Mouse (Mus musculus) neural tube, embryonic 14.5 days (tissue): Measurements from ENCODE around the gene Xbp1. TPM values are rescaled to one million over a fixed set of nuclear protein-coding genes. Genes with fewer than 3 reads are reported as not detected.

ENCODE experiments used
- ATAC-seq: fragments of 200-750 bp; cut with Nextera tagmentation; 2 replicates; pipeline ENCODE4 v1.8.0; 2017; ENCODE audit warnings: low read depth, mild to moderate bottlenecking, moderate TSS enrichment, moderate library complexity
- H3K27ac ChIP-seq: fragments of 300-500 bp; sonication (generic); 2 replicates; pipeline ENCODE4 v1.5.1; 2014; ENCODE audit warnings: low read depth, mild to moderate bottlenecking, control low read depth, low read length, moderate library complexity, mixed read lengths
- H3K27me3 ChIP-seq: fragments of 300-500 bp; sonication (generic); 2 replicates; pipeline ENCODE4 v1.6.1; 2014; ENCODE audit warnings: low read length; ENCODE audit not compliant: control insufficient read depth, insufficient read depth
- H3K36me3 ChIP-seq: fragments of 300-500 bp; sonication (generic); 2 replicates; pipeline ENCODE4 v1.6.1; 2014; ENCODE audit warnings: low read length, mixed read lengths; ENCODE audit not compliant: control insufficient read depth, insufficient read depth
- H3K4me1 ChIP-seq: fragments of 300-500 bp; sonication (generic); 2 replicates; pipeline ENCODE4 v1.6.1; 2014; ENCODE audit warnings: low read length; ENCODE audit not compliant: control insufficient read depth, insufficient read depth
- H3K4me2 ChIP-seq: fragments of 300-500 bp; sonication (generic); 2 replicates; pipeline ENCODE4 v1.6.1; 2014; ENCODE audit warnings: mild to moderate bottlenecking, low read depth, low read length, control low read depth
- H3K4me3 ChIP-seq: fragments of 300-500 bp; sonication (generic); 2 replicates; pipeline ENCODE4 v1.5.1; 2014; ENCODE audit warnings: low read depth, low read length, control low read depth, mixed read lengths
- H3K9ac ChIP-seq: fragments of 300-500 bp; sonication (generic); replicated peaks from 2 replicates; pipeline ENCODE4 v1.6.1; 2014; ENCODE audit warnings: low read depth, mild to moderate bottlenecking, control low read depth, low read length, mixed read lengths
- H3K9me3 ChIP-seq: fragments of 300-500 bp; sonication (generic); 2 replicates; pipeline ENCODE4 v1.6.1; 2016; ENCODE audit warnings: low read length; ENCODE audit not compliant: control insufficient read depth
- WGBS: fragments of 180-500 bp; shearing (Covaris S2); extraction: QIAGEN DNeasy Blood & Tissue Kit; methylation state at CpG from one replicate; pipeline ENCODE4 v1.1.7; 2014; 5-methylcytosine and 5-hydroxymethylcytosine counted together
- polyA plus RNA-seq: library from polyadenylated mRNA; unstranded; fragments of >200 nt; fragmentation: Nextera tagmentation; extraction: Ambion mirVana; gene quantifications from 2 replicates; pipeline ENCODE4 v1.2.1, GENCODE M21; 2014

The Xbp1 gene
- polyA plus RNA-seq, 1 experiment from 2014 or later: 131 TPM

DNA sequence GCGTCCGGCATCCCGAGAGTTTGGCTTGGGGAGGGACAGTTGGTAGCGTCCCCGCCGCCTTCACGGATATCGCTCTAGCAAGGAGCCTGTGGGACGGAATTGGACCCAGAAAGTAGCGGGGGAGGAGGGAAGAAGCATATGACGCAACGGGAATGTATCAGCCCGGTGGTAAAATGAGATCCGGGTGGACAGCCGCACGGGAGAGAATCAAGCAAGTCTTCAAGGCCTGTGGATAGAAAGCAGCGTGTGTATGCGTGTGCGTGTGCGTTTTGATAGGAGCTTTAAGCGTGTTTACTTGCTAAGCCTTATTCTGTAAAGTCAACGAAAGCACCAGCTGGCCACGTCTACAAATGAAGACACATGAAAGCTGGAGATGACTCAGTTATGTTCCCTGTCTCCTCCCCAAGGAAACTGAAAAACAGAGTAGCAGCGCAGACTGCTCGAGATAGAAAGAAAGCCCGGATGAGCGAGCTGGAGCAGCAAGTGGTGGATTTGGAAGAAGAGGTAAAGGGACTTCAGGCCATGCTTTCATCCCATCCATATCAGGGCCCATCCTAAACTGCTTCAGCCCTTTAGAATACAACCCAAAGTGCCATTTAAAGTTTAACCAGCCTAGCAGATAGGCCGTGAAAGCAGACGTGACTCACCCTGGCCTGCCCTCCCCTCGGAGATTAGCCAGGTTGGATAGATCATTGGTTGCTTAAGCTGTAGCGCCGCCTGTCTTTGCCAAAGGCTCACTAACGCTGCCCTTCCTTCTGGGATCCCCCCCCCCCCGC lies 1.2 kb downstream of the Xbp1 start:
- Histone ChIP-seq H3K9ac (peak overlapping the region; percentile 99), H3K36me3 (peaks cover 38% of the 10 kb centered on the region), H3K27me3 (no peaks in the 10 kb centered on the region), H3K4me3 (peak overlapping the region; percentile 98), H3K4me1 (peaks cover 23% of the 10 kb centered on the region), H3K27ac (peak overlapping the region; percentile 91), H3K9me3 (no peaks in the 10 kb centered on the region), H3K4me2 (peak overlapping the region; percentile 73)
- under 1% methylated on average over 34 of the region's 34 CpGs for WGBS
- ATAC-seq: peak; percentile 15

DNA sequence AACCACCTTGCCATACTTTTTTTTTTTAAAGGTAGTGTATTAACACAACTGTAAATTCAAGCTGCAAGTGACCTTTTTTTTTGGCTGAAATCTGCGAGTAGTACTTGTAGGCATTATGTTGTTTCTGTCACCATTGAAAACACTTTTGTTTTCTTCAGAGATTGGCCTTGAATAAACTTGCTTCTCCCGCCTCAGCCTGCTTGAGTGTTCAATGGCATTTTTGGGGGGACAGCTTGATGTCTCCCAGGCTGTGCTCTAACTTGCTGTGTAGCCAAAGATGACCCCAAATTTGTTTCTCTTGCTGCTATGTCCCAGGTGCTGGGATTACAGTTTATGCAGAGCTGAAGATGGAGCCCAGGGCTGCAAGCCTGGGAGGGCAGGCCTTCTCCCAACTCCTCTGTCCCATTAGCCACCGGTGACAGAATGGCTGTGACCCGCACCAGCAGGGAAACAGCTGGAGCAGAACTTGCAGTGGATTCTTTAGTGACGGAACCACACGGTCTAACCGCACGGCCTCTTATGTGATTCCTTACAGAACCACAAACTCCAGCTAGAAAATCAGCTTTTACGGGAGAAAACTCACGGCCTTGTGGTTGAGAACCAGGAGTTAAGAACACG lies 2.4 kb downstream of the Xbp1 start:
- Histone ChIP-seq H3K36me3 (peaks cover 40% of the 10 kb centered on the region), H3K27me3 (no peaks in the 10 kb centered on the region), H3K4me1 (peaks cover 23% of the 10 kb centered on the region), H3K9ac (no peak overlapping the region), H3K4me2 (peak overlapping the region; percentile 73), H3K27ac (no peak overlapping the region), H3K9me3 (no peaks in the 10 kb centered on the region), H3K4me3 (no peak overlapping the region)
- 92% methylated on average over 11 of the region's 11 CpGs for WGBS
- ATAC-seq: no peak

DNA sequence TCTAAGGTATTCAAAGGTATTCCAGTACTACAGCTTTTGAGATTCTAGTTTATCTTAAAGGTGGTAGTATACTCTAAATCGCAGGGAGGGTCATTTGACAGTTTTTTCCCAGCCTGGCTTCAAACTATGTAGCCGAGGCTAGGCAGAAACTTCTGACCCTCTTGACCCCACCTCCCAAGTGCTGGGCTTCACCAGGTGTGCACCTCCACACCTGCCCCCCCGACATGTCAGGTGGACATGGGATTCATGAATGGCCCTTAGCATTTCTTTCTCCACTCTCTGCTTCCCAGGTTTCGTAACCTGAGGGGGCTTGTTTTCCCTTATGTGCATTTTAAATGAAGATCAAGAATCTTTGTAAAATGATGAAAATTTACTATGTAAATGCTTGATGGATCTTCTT lies 5.0 kb downstream of the Xbp1 start:
- Histone ChIP-seq H3K4me2 (no peak overlapping the region), H3K9ac (no peak overlapping the region), H3K27ac (no peak overlapping the region), H3K9me3 (no peaks in the 10 kb centered on the region), H3K36me3 (peaks cover 51% of the 10 kb centered on the region), H3K4me1 (peaks cover 19% of the 10 kb centered on the region), H3K4me3 (no peak overlapping the region), H3K27me3 (no peaks in the 10 kb centered on the region)
- ATAC-seq: no peak
- WGBS: 94% methylated on average over 4 of the region's 4 CpGs

DNA sequence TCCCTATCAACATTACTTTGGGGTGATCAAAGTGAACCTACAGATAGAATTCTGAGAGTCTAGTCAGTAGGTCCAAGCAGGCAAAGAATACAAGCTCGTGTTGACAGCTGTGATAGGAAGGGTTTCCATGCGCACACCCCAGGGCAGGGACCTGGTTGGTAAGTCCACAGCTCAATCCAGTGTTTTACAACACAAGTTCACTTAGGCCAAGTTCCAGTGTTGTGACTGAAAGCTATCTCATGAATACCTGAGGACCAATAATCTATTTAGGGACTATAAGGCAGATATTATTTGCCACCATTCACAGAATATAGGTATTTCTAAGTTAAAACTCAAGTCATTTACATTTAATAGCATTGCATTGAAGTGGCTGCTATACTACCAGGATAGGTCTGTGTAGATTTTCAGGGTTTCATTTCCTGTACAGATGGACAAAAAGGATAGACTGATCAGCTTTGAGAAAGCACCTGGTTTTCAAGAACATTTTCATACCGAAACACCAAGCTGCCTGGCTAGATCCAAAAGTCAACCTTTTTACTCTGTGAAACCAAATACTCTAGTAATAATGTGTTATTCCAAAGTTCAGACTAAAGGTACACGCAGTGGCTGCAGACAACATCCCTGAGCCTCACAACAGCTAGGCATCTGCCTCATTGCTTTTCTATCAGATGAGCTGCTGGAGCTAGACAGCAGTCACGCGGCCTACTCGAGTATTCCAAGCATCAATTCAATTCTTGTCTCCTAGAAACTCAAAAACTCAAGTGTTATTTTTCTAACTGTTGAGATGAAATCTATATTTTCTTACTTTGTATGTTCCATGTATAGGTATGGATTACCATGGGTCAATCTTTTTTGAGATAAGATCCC lies 6.3 kb downstream of the Xbp1 start:
- WGBS: 92% methylated on average over 7 of the region's 7 CpGs
- H3K36me3 ChIP-seq: peaks cover 59% of the 10 kb centered on the region

DNA sequence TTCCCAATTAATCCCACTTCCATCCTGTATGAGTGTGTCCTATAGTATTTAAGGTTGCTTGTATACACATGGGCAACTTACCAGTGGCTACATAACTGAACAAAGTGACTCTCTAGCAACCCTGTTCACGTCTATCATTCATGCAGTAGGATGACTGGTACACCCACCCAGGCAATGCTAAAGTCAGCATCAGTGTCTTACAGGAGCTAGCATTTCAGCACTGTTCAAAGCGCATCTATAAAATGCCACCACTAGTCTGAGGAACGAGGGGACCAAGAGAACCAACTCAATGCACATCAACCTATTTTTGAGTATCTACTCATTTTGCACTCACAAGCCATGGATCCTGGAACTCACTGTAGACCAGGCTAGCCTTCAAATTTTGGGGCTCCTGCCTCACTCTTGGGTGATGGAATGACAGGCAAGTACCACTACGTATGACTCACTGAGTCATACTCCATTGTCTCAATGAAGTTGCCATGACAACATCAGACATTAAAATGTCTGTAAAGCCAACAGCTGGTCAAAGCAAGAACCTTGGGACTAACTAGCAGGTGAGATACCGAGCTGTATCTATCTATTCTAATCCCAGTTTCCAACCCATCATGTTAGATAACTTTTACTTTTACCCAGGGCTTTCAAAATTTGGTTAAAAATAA lies 7.5 kb downstream of the Xbp1 start:
- Histone ChIP-seq H3K27me3 (no peaks in the 10 kb centered on the region), H3K4me3 (no peak overlapping the region), H3K27ac (no peak overlapping the region), H3K4me2 (no peak overlapping the region), H3K4me1 (peaks cover 6% of the 10 kb centered on the region), H3K36me3 (peaks cover 67% of the 10 kb centered on the region), H3K9me3 (no peaks in the 10 kb centered on the region), H3K9ac (no peak overlapping the region)
- ATAC-seq: no peak
- WGBS: 77% methylated on average over 5 of the region's 5 CpGs

More for the DNA sequence above, 6.3 kb downstream of the Xbp1 start:
- peaks cover 17% of the 10 kb centered on the region for H3K4me1 ChIP-seq
- H3K27ac ChIP-seq: no peak overlapping the region
- no peak overlapping the region for H3K4me2 ChIP-seq
- ATAC-seq: no peak
- H3K9ac ChIP-seq: no peak overlapping the region
- H3K27me3 ChIP-seq: no peaks in the 10 kb centered on the region
- H3K9me3 ChIP-seq: no peaks in the 10 kb centered on the region
- no peak overlapping the region for H3K4me3 ChIP-seq

DNA sequence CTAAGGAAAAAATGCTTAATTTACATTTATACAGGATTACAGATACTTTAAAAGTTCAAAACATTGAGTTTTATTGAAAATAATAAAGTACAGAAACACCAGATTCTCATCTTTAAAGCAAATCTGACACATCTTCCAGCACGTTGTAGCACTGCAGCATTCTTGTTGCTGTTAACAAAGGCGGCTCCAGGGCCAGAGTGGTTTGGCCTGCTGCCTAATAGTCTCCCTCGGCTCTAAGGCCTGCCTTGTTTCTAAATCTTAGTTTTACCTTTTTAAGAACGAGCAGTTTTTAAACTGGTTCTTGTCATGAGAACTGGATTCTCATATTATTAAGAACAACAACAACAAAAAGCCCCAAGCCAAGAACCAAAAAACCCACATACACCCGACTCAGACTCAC lies 8.4 kb downstream of the Xbp1 start:
- H3K36me3 ChIP-seq: peaks cover 67% of the 10 kb centered on the region
- no peak overlapping the region for H3K9ac ChIP-seq
- no peak overlapping the region for H3K4me3 ChIP-seq
- no peak overlapping the region for H3K27ac ChIP-seq
- no peak for ATAC-seq
- H3K4me2 ChIP-seq: no peak overlapping the region
- H3K4me1 ChIP-seq: no peaks in the 10 kb centered on the region; the same call in 1 of the 2 replicates
- WGBS: 74% methylated on average over 5 of the region's 5 CpGs
- H3K9me3 ChIP-seq: no peaks in the 10 kb centered on the region
- H3K27me3 ChIP-seq: no peaks in the 10 kb centered on the region

DNA sequence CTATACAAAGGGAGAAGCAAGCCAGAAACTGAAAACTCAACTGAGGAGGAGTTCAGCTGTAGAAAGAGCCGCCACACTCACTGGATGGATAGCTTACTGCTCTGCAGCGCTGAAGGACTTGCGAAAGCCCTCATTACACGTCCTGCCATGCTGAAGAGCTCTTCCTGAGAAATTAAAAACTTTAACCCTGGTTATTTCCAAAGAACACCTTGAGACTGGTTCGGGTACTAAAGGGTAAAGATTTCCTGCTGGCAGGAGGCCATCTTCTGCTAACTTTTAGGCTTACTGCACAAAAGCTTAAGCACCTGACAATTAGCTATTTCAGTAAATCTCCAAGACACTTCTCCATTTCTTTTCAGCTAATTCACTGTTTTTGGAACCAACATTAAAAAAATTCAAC lies 9.7 kb downstream of the Xbp1 start:
- Histone ChIP-seq H3K4me1 (no peaks in the 10 kb centered on the region), H3K36me3 (peaks cover 64% of the 10 kb centered on the region), H3K9ac (no peak overlapping the region), H3K27me3 (no peaks in the 10 kb centered on the region), H3K4me2 (no peak overlapping the region), H3K4me3 (no peak overlapping the region), H3K9me3 (no peaks in the 10 kb centered on the region), H3K27ac (no peak overlapping the region)
- WGBS: 83% methylated on average over 5 of the region's 5 CpGs
- no peak for ATAC-seq

DNA sequence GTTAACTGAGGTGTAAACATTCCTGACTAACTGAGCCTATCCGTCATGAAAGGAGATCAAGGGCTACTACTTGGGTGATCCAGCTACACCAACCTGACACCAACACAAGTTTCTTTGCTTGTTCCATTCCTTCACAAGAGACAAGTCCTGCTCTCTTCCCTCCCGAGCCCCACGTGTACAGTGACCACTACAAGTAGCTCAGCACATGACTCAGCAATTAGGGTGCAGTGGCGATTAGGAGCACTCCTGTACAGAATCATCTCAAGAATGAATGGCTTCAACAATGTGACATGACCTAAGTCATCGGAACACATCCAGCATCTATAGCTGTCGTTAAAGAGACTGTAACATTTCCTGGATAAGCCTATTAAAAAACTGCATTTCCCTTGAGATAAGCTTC lies 10.3 kb downstream of the Xbp1 start:
- no peak for ATAC-seq
- Histone ChIP-seq H3K4me1 (no peaks in the 10 kb centered on the region), H3K9me3 (no peaks in the 10 kb centered on the region), H3K9ac (no peak overlapping the region), H3K4me3 (no peak overlapping the region), H3K27ac (no peak overlapping the region), H3K4me2 (no peak overlapping the region), H3K36me3 (peaks cover 60% of the 10 kb centered on the region), H3K27me3 (no peaks in the 10 kb centered on the region)
- WGBS: 79% methylated on average over 6 of the region's 6 CpGs
